Mouse (Mus musculus) spleen, postnatal 14 days (tissue): ENCODE data around the gene Nup50.
A peak's percentile ranks its signal among the peaks of the same experiment; 100 is the strongest.
"Not testable (repeated sequence)": the region's sequence is repeated elsewhere in the genome, so short reads cannot be mapped to it uniquely, and the experiment has no call there.

ENCODE experiments used
- DNase-seq, 2 experiments: peaks; one replicate each; pipeline ENCODE4 v3.0.0; 2021 to 2022; ENCODE audit warnings: low spot score in 2 of 2

The Nup50 gene

DNA sequence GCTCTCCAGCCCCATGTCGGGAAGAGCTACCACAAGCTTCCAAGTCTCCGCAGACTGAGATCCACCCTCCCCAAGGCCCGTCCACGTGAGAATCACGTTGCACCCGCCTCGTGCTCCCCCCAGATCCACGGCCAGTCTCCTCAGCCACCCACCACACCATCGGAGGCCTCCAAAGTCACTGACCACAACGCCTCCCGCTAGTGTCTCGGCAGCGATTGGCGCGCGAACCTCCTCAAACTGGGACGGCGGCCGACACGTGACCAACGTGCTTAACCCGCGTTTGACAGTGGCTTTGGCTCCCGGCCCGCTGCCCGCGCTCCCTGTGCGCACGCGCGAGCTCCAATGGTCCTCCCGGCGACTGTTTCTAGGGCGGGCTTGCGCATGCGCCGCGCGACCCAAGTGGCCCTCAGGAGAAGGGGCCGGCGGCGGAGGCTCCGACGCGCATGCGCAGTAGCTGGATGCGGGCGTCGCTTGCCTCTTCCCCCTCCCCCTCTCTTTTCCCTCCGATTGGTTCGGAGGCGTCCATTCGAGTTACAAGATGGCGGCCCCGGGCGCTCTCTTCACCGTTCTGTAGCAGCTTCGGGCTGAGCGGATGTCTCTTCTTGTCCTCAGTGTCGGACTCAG lies at the start of gene Nup50:
Gene Nup50, plus strand, starts transcription at position 528 of the 624 bp plus-strand sequence.
- DNase-seq = peak; percentile 99

- no peak for DNase-seq
These were observed 49.3 kb upstream of the Nup50 start for GRCm38 (mm10) chr15:84873867-84874266.

DNA sequence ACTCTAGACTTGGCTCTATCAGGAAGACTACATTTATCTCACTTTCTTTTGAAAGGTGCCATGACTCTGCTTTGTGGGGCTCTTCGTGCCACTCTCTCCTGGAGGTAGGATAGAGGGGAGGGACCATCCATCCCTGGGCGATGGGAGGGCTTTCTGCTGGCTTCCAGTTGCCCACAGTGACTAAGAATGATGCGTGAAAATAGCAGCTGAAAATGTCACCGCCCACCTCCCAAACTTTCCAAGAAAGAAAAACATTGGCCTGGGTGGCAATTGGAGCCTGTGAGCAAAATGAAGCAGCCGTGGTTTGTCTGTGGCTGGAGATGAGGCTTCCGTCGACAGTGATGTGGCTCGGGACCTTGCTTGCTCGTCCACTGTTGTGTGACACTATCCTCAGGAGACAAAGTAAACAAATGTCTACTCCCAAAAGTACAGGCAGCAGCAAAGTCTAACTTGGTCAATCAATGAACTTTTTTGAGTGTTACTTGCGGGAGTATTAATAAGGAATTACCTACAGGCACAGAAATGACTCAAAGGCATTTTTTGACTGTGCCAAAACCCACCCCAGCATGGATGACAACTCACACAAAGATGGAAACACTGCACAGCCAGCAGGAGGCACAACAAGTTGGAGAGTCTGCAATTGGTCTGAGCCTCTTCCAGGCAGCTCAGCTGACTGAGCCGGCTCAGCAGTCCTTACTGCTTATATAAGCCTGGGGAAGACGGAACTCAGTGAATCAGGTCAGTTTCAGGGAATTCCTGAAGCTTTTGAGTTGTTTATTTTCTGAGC lies 46.0 kb upstream of the Nup50 start:
- DNase-seq = no peak

DNA sequence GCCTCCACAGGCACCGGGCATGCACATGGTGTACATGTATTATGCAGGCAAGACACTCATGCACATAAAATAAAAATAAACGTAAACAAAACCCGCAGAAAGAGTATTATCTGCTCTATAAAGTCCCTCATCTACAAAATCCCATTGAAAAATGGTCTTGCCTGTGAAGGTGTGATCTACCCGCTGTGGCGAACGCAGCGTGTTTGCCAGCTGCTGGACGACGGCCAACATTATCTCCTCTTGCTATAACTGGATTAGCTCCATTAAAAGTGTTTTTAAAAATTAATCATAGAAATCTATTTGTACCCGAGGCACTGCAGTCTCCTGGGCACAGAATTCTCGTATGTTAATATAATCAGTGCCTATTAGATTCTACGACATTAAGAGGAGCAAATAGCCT lies 35.1 kb upstream of the Nup50 start:
- no peak for DNase-seq

DNA sequence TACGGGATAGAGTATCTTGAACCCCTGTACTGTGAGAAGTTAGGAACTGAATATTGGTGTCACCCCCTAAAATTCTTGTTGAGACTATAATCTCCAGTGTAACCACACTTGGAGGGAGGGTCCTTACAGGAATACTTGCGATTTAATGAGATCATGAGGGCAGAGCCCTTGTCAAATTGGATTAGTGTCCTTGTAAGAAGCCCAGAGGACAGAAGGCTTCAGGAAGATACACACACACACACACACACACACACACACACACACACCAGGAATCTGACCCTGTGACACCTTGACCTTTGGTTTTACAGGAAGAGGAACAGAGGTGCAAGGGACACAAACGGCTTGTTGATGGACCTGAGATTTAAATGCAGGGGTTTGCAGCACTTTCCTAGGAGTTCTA lies 32.0 kb upstream of the Nup50 start:
- DNase-seq = no peak

GRCm38 (mm10) chr15:84891658-84892057 lies 31.6 kb upstream of the Nup50 start:
- DNase-seq = peak in 1 of 2 experiments; percentile 17

- not testable (repeated sequence) for DNase-seq
These were observed 27.0 kb upstream of the Nup50 start for GRCm38 (mm10) chr15:84896216-84896615.

- DNase-seq = no peak
These were observed 26.5 kb upstream of the Nup50 start for GRCm38 (mm10) chr15:84896664-84897063.

DNA sequence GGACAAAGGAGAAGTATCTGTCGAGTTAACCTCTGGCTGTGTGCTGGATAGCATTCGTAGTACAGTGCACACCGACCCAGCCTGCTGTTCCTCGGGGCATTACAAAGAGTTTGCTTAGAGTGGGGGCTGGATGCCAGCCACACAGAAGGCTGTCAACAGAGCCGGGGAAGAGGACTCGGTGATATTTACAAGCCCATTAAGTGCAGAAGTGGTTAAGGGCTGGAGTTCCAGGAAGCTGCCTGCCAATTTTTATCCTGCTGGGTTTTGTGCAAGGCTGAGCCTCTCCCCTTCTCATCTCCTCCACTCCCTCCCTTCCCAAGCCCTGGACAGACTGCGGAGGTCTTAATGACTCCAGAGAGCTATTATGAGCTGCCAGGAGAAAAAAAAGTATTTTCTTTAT lies 25.1 kb upstream of the Nup50 start:
- no peak for DNase-seq

DNA sequence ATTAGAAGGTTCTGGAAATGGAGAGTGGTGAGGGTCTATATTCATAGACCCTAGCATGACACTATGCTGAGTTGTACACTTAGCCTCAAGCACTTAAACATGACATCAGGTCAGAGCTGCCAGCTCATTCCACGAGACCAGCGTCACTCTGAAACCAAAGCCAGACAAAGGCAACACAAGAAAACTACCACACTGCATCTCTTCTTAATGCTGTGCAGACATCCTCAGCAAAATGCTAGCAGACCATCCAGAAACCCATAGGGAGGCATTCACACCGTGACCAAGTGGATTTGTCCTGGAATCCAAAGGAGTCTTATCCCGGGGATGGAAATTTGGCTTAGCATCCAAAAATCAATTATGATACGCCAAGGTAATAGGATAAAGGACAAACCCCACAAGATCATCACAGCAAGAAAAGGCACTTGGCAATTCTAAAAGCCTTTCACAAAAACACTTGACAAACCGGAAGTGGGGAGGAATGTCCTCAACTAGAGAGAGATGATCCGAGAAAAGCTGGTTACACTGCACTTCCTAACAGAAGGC lies 19.3 kb upstream of the Nup50 start:
- DNase-seq = no peak

DNA sequence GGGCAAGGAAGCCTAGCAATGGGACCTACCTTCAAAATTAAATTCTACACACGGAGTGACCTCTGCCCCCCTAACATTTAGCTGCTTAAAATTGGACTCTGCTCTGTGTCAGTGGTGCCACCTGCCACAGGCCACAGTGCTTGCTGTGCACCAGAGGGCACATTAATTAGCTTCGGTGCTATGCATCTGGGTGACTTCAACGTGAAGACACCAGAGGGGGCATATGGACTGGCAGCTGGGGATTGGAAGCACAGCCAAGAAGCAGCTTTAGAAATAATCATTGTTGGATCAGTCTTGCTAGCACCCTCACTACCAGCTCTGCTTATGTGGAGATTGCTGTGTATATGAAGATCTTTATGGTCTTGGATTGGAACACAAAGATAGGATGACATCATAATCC lies 10.0 kb upstream of the Nup50 start:
- no peak for DNase-seq

DNA sequence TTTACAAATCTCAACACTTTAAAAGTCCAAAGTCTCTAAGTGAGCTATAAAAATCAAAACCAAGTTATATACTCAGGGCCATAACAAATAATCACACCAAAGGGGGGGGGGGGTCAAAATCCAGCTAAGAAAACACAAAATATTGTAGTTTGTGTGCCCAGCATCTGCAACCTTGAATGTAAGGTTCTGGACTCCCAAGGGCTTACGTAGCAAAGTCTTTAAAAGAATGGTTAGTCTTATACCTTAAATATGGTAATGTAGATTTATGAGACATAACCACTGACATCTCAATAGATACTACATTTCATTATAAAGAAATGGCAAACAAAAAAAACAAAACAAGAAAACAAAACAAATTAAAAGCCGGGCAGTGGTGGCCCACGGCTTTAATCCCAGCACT lies 3.3 kb upstream of the Nup50 start, which contains the start of gene Gm29666:
Gene Gm29666, minus strand, starts transcription at position 101 of the 400 bp plus-strand sequence.
- no peak for DNase-seq

DNA sequence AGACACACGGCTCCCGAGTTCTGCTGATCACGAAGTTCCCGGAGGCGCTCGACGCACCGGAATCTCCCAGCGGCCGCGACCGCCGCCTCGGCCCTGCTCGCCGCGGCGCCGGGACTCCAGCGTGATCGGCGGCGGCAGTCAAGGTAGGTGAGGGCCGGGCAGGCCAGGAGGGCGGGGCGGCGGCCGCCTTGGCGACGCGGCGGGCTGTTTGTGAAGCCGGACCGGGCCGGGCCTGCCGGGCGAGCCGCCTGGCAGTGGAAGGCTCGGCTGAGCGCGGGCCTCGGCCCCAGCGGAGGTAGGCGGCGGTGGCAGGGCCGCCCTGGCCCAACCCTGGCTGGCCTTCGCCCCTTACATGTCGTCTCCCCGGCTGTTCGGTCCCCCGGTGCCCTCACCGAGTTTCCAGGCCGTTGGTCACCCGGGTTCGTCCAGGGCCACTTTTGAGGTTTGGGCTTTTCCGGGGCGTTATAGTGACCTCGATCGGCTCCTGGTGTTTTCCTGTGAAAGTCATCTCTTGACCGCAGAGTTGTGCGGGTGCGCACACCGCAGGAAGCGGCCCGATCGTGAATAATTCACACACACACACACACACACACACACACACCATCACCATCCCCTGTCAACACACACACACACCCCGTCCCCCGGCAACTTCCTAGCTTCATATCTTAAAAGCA lies 434 bp downstream of the Nup50 start:
- DNase-seq = peak in 1 of 2 experiments; percentile 9

DNA sequence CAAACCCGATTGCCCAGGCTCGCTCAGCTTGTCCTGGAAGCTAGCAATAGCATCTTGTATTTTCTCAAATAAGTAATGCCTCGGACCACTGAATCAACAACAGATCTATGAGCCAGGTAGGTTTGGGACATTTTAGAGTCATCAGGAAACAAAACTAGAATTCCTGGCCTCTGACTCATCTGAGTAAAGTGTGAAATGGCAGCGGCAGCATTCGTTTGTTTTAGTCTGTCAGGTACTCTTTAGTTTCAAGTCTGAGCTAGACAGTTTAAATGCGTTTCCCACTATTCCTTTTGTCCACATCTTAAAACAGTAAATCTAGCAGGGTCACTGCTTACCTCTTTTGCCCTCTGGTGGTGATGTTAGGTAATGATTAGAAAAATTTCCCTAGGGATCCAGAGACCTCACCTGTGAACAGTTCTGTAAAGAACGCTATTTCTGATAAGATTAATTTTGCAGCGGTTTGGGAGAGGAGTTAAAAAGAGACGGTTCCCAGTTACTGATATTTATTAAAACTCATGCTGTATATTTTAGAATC lies 1.6 kb downstream of the Nup50 start:
- no peak for DNase-seq

GRCm38 (mm10) chr15:84925495-84926018 lies 2.3 kb downstream of the Nup50 start:
- DNase-seq = no peak

- DNase-seq = no peak
These were observed 9.1 kb downstream of the Nup50 start for GRCm38 (mm10) chr15:84932351-84932750.

DNA sequence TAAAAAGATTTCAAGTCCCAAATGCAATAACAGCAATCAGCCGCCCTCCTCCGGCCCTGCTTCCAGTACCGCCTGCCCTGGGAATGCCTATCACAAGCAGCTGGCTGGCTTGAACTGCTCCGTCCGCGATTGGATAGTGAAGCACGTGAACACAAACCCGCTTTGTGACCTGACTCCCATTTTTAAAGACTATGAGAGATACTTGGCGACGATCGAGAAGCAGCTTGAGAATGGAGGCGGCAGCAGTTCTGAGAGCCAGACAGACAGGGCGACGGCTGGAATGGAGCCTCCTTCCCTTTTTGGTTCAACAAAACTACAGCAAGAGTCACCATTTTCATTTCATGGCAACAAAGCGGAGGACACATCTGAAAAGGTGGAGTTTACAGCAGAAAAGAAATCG lies 11.7 kb downstream of the Nup50 start:
- DNase-seq = no peak

GRCm38 (mm10) chr15:84940102-84940501 lies 16.9 kb downstream of the Nup50 start:
- DNase-seq = no peak

GRCm38 (mm10) chr15:84942647-84943285 lies 19.6 kb downstream of the Nup50 start:
- DNase-seq = no peak

DNA sequence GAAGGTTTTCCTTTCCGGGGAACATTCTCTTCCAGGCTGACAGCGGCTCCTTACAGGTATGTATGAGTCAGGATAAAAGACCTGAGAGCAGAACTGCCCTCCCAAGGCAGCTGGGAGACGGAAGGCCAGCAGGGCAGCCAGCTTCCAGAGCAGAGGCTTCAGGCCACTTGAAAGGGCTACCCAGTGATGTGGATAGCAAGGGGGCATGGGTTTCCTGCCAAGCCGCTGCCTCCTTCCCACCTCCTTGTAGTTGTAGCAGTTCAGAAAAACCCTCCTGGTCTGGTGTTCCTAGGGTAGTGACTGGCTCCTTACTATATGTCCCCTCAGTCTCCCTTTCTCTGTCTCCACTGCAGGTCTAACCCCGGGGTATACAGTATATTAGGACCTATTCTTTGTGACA lies 21.1 kb downstream of the Nup50 start:
- DNase-seq = no peak

GRCm38 (mm10) chr15:84948990-84949389 lies 25.8 kb downstream of the Nup50 start:
- no peak for DNase-seq
